Mouse (Mus musculus): ENCODE data around the gene Ctnnbip1. TPM values are rescaled to one million over a fixed set of nuclear protein-coding genes. Genes with fewer than 3 reads are reported as not detected.

Ctnnbip1 gene
- polyA plus RNA-seq, 1 experiment from 2014 or later: 105 TPM

- Histone ChIP-seq H3K4me1 (replicated peaks) (no peaks in the 10 kb centered on the region), H3K4me2 (no peak overlapping the region), H3K27me3 (no peaks in the 10 kb centered on the region), H3K36me3 (peaks cover 26% of the 10 kb centered on the region; the same call in 1 of the 2 replicates), H3K4me3 (no peak overlapping the region), H3K9me3 (no peaks in the 10 kb centered on the region), H3K9ac (no peak overlapping the region), H3K27ac (replicated peaks) (no peak overlapping the region)
- 65% methylated on average over 9 of the region's 9 CpGs for WGBS
- peak; percentile 88 for ATAC-seq (ENCODE audit: low FRiP score, low read depth)
These were observed 31.3 kb downstream of the Ctnnbip1 start for GRCm38 (mm10) chr4:149549221-149549925.

- Histone ChIP-seq H3K27me3 (no peaks in the 10 kb centered on the region), H3K9me3 (no peaks in the 10 kb centered on the region), H3K4me3 (no peak overlapping the region), H3K4me1 (replicated peaks) (no peaks in the 10 kb centered on the region), H3K4me2 (no peak overlapping the region), H3K9ac (no peak overlapping the region), H3K27ac (replicated peaks) (no peak overlapping the region), H3K36me3 (peaks cover 20% of the 10 kb centered on the region; the same call in 1 of the 2 replicates)
- ATAC-seq (ENCODE audit: low FRiP score, low read depth): no peak
- WGBS: 78% methylated on average over 5 of the region's 5 CpGs
These were observed 32.8 kb downstream of the Ctnnbip1 start for GRCm38 (mm10) chr4:149550866-149551265.

GRCm38 (mm10) chr4:149551696-149552095 lies 33.7 kb downstream of the Ctnnbip1 start:
- Histone ChIP-seq H3K9me3 (no peaks in the 10 kb centered on the region), H3K27me3 (no peaks in the 10 kb centered on the region), H3K4me2 (no peak overlapping the region), H3K9ac (no peak overlapping the region), H3K4me3 (no peak overlapping the region), H3K27ac (replicated peaks) (no peak overlapping the region), H3K4me1 (replicated peaks) (no peaks in the 10 kb centered on the region), H3K36me3 (peaks cover 12% of the 10 kb centered on the region; the same call in 1 of the 2 replicates)
- no peak for ATAC-seq (ENCODE audit: low FRiP score, low read depth)
- 85% methylated on average over 5 of the region's 5 CpGs for WGBS

GRCm38 (mm10) chr4:149553834-149554233 lies 35.8 kb downstream of the Ctnnbip1 start:
- H3K36me3 ChIP-seq: no peaks in the 10 kb centered on the region
- no peak overlapping the region for H3K4me2 ChIP-seq
- no peaks in the 10 kb centered on the region for H3K27me3 ChIP-seq
- H3K4me1 ChIP-seq (replicated peaks): no peaks in the 10 kb centered on the region
- ATAC-seq (ENCODE audit: low FRiP score, low read depth): no peak
- H3K27ac ChIP-seq (replicated peaks): no peak overlapping the region
- no peak overlapping the region for H3K4me3 ChIP-seq
- WGBS: 71% methylated on average over 7 of the region's 7 CpGs
- H3K9ac ChIP-seq: no peak overlapping the region
- no peaks in the 10 kb centered on the region for H3K9me3 ChIP-seq

- H3K27ac ChIP-seq (replicated peaks): no peak overlapping the region
- WGBS: 89% methylated on average over 4 of the region's 4 CpGs
- H3K9ac ChIP-seq: no peak overlapping the region
- no peak for ATAC-seq (ENCODE audit: low FRiP score, low read depth)
- no peaks in the 10 kb centered on the region for H3K9me3 ChIP-seq
- no peaks in the 10 kb centered on the region for H3K4me1 ChIP-seq (replicated peaks)
- H3K4me3 ChIP-seq: no peak overlapping the region
- no peaks in the 10 kb centered on the region for H3K27me3 ChIP-seq
- no peak overlapping the region for H3K4me2 ChIP-seq
- H3K36me3 ChIP-seq: peaks cover 8% of the 10 kb centered on the region
These were observed 38.1 kb downstream of the Ctnnbip1 start for GRCm38 (mm10) chr4:149556111-149556510.

- Histone ChIP-seq H3K27me3 (no peaks in the 10 kb centered on the region), H3K36me3 (peaks cover 8% of the 10 kb centered on the region), H3K9me3 (no peaks in the 10 kb centered on the region), H3K4me2 (no peak overlapping the region), H3K27ac (replicated peaks) (no peak overlapping the region), H3K4me3 (no peak overlapping the region), H3K9ac (no peak overlapping the region), H3K4me1 (replicated peaks) (peaks cover 10% of the 10 kb centered on the region)
- ATAC-seq (ENCODE audit: low FRiP score, low read depth): no peak
- WGBS: 78% methylated on average over 5 of the region's 5 CpGs
These were observed 39.9 kb downstream of the Ctnnbip1 start for GRCm38 (mm10) chr4:149557905-149558304.

GRCm38 (mm10) chr4:149558389-149558788 lies 40.4 kb downstream of the Ctnnbip1 start:
- 81% methylated on average over 3 of the region's 3 CpGs for WGBS
- Histone ChIP-seq H3K9ac (no peak overlapping the region), H3K9me3 (no peaks in the 10 kb centered on the region), H3K36me3 (peaks cover 8% of the 10 kb centered on the region), H3K27ac (replicated peaks) (no peak overlapping the region), H3K4me2 (no peak overlapping the region), H3K4me3 (no peak overlapping the region), H3K4me1 (replicated peaks) (peaks cover 15% of the 10 kb centered on the region), H3K27me3 (no peaks in the 10 kb centered on the region)
- ATAC-seq (ENCODE audit: low FRiP score, low read depth): no peak

- WGBS: 82% methylated on average over 4 of the region's 4 CpGs
- Histone ChIP-seq H3K4me2 (no peak overlapping the region), H3K36me3 (peaks cover 8% of the 10 kb centered on the region), H3K9ac (no peak overlapping the region), H3K4me1 (replicated peaks) (peaks cover 42% of the 10 kb centered on the region), H3K27ac (replicated peaks) (0 out of 2 replicates have a peak overlapping the region, but pooled peaks have one; percentile 86), H3K9me3 (no peaks in the 10 kb centered on the region), H3K27me3 (no peaks in the 10 kb centered on the region), H3K4me3 (no peak overlapping the region)
- ATAC-seq (ENCODE audit: low FRiP score, low read depth): no peak
These were observed 43.4 kb downstream of the Ctnnbip1 start for GRCm38 (mm10) chr4:149561392-149561791.

GRCm38 (mm10) chr4:149561986-149562904 lies 44.2 kb downstream of the Ctnnbip1 start:
- Histone ChIP-seq H3K27ac (replicated peaks) (peak overlapping the region; percentile 86), H3K4me2 (peak overlapping the region; percentile 32), H3K4me3 (no peak overlapping the region), H3K9me3 (no peaks in the 10 kb centered on the region), H3K4me1 (replicated peaks) (peaks cover 42% of the 10 kb centered on the region), H3K27me3 (no peaks in the 10 kb centered on the region), H3K9ac (peak overlapping the region; percentile 32; the same call in 1 of the 2 replicates), H3K36me3 (peaks cover 8% of the 10 kb centered on the region)
- ATAC-seq (ENCODE audit: low FRiP score, low read depth): peak; percentile 68
- 27% methylated on average over 21 of the region's 21 CpGs for WGBS

- 7% methylated on average over 7 of the region's 7 CpGs for WGBS
- H3K27me3 ChIP-seq: no peaks in the 10 kb centered on the region
- H3K27ac ChIP-seq (replicated peaks): peak overlapping the region; percentile 86
- peaks cover 8% of the 10 kb centered on the region for H3K36me3 ChIP-seq
- H3K9me3 ChIP-seq: no peaks in the 10 kb centered on the region
- no peak overlapping the region for H3K4me3 ChIP-seq
- ATAC-seq (ENCODE audit: low FRiP score, low read depth): peak; percentile 14; the same call in 1 of the 2 replicates
- peaks cover 48% of the 10 kb centered on the region for H3K4me1 ChIP-seq (replicated peaks)
- peak overlapping the region; percentile 32; the same call in 1 of the 2 replicates for H3K9ac ChIP-seq
- H3K4me2 ChIP-seq: peak overlapping the region; percentile 32
These were observed 44.9 kb downstream of the Ctnnbip1 start for GRCm38 (mm10) chr4:149562905-149563347.

GRCm38 (mm10) chr4:149563941-149564361 lies 45.9 kb downstream of the Ctnnbip1 start:
- Histone ChIP-seq H3K27me3 (no peaks in the 10 kb centered on the region), H3K4me3 (peak overlapping the region; percentile 7; the same call in 1 of the 2 replicates), H3K9me3 (no peaks in the 10 kb centered on the region), H3K36me3 (peaks cover 8% of the 10 kb centered on the region), H3K4me1 (replicated peaks) (peaks cover 48% of the 10 kb centered on the region), H3K9ac (no peak overlapping the region), H3K27ac (replicated peaks) (peak overlapping the region; percentile 86), H3K4me2 (peak overlapping the region; percentile 49)
- ATAC-seq (ENCODE audit: low FRiP score, low read depth): no peak
- 81% methylated on average over 10 of the region's 10 CpGs for WGBS

Data from hindbrain, embryonic 15.5 days (tissue).